Mouse (Mus musculus) liver, embryonic 15.5 days (tissue): ENCODE data around the gene Fbxo28. TPM values are rescaled to one million over a fixed set of nuclear protein-coding genes. Genes with fewer than 3 reads are reported as not detected.

Experiments
- ATAC-seq: fragments of 200-750 bp; cut with Nextera tagmentation; 2 replicates; pipeline ENCODE4 v1.8.0; 2017; ENCODE audit warnings: moderate number of reproducible peaks, mild to moderate bottlenecking, moderate library complexity; ENCODE audit not compliant: insufficient read depth
- H3K27ac ChIP-seq: fragments of 300-500 bp; sonication (generic); replicated peaks from 2 replicates; pipeline ENCODE4 v1.5.1; 2015; ENCODE audit warnings: mild to moderate bottlenecking, inconsistent platforms
- H3K27me3 ChIP-seq: fragments of 300-500 bp; sonication (generic); 2 replicates; pipeline ENCODE4 v1.6.1; 2015; ENCODE audit warnings: mild to moderate bottlenecking, inconsistent platforms
- H3K36me3 ChIP-seq: fragments of 300-500 bp; sonication (generic); replicated peaks from 2 replicates; pipeline ENCODE4 v1.6.1; 2015; ENCODE audit warnings: moderate library complexity, mild to moderate bottlenecking, inconsistent platforms
- H3K4me1 ChIP-seq: fragments of 300-500 bp; sonication (generic); replicated peaks from 2 replicates; pipeline ENCODE4 v1.6.1; 2015; ENCODE audit warnings: inconsistent platforms
- H3K4me2 ChIP-seq: fragments of 300-500 bp; sonication (generic); 2 replicates; pipeline ENCODE4 v1.6.1; 2015; ENCODE audit warnings: moderate library complexity, mild to moderate bottlenecking, inconsistent platforms
- H3K4me3 ChIP-seq: fragments of 300-500 bp; sonication (generic); replicated peaks from 2 replicates; pipeline ENCODE4 v1.5.1; 2015; ENCODE audit warnings: mild to moderate bottlenecking, inconsistent platforms
- H3K9ac ChIP-seq: fragments of 300-500 bp; sonication (generic); 2 replicates; pipeline ENCODE4 v1.6.1; 2015; ENCODE audit warnings: moderate library complexity, mild to moderate bottlenecking, inconsistent platforms
- H3K9me3 ChIP-seq: fragments of 300-500 bp; sonication (generic); replicated peaks from 2 replicates; pipeline ENCODE4 v1.6.1; 2016; ENCODE audit warnings: inconsistent platforms
- WGBS: fragments of 180-500 bp; shearing (Covaris S2); methylation state at CpG from one replicate; pipeline ENCODE4 v1.1.7; 2015; ENCODE audit warnings: mixed read lengths; ENCODE audit not compliant: insufficient replicate concordance; 5-methylcytosine and 5-hydroxymethylcytosine counted together
- polyA plus RNA-seq: library from polyadenylated mRNA; unstranded; fragments of >200 nt; fragmentation: Nextera tagmentation; extraction: Ambion mirVana; gene quantifications from 2 replicates; pipeline ENCODE4 v1.2.1, GENCODE M21; 2015

The Fbxo28 gene
- polyA plus RNA-seq, 1 experiment from 2014 or later = 5.5 TPM

GRCm38 (mm10) chr1:182371891-182372290 is 30.5 kb upstream of the Fbxo28 start:
- H3K9me3 ChIP-seq = no peaks in the 10 kb centered on the region
- WGBS = 35% methylated on average over 8 of the region's 8 CpGs
- H3K36me3 ChIP-seq = no peaks in the 10 kb centered on the region
- no peak overlapping the region for H3K9ac ChIP-seq
- no peak for ATAC-seq
- no peak overlapping the region for H3K27ac ChIP-seq
- no peak overlapping the region for H3K4me2 ChIP-seq
- peaks cover 53% of the 10 kb centered on the region for H3K27me3 ChIP-seq
- no peaks in the 10 kb centered on the region; the same call in 1 of the 2 replicates for H3K4me1 ChIP-seq
- H3K4me3 ChIP-seq = no peak overlapping the region

- no peaks in the 10 kb centered on the region for H3K9me3 ChIP-seq
- H3K36me3 ChIP-seq = no peaks in the 10 kb centered on the region
- 6% methylated on average over 4 of the region's 4 CpGs for WGBS
- no peak overlapping the region for H3K9ac ChIP-seq
- H3K27ac ChIP-seq = no peak overlapping the region
- ATAC-seq = no peak
- H3K4me3 ChIP-seq = no peak overlapping the region
- no peaks in the 10 kb centered on the region; the same call in 1 of the 2 replicates for H3K4me1 ChIP-seq
- peaks cover 50% of the 10 kb centered on the region for H3K27me3 ChIP-seq
- no peak overlapping the region for H3K4me2 ChIP-seq
Measured at GRCm38 (mm10) chr1:182369435-182369834, 28.0 kb upstream of the Fbxo28 start.

- ATAC-seq = no peak
- no peaks in the 10 kb centered on the region for H3K36me3 ChIP-seq
- H3K27me3 ChIP-seq = peaks cover 47% of the 10 kb centered on the region
- H3K4me2 ChIP-seq = no peak overlapping the region
- H3K27ac ChIP-seq = no peak overlapping the region
- no peaks in the 10 kb centered on the region for H3K9me3 ChIP-seq
- 21% methylated on average over 8 of the region's 8 CpGs for WGBS
- no peak overlapping the region for H3K4me3 ChIP-seq
- no peak overlapping the region for H3K9ac ChIP-seq
- no peaks in the 10 kb centered on the region; the same call in 1 of the 2 replicates for H3K4me1 ChIP-seq
Measured at GRCm38 (mm10) chr1:182368782-182369181, 27.4 kb upstream of the Fbxo28 start.

GRCm38 (mm10) chr1:182368309-182368708 is 26.9 kb upstream of the Fbxo28 start:
- Histone ChIP-seq H3K4me2 (no peak overlapping the region), H3K36me3 (no peaks in the 10 kb centered on the region), H3K27ac (no peak overlapping the region), H3K9ac (no peak overlapping the region), H3K4me1 (no peaks in the 10 kb centered on the region; the same call in 1 of the 2 replicates), H3K9me3 (no peaks in the 10 kb centered on the region), H3K27me3 (peaks cover 45% of the 10 kb centered on the region), H3K4me3 (no peak overlapping the region)
- 60% methylated on average over 7 of the region's 7 CpGs for WGBS
- no peak for ATAC-seq

GRCm38 (mm10) chr1:182363683-182364404 is 22.4 kb upstream of the Fbxo28 start:
- Histone ChIP-seq H3K27me3 (peaks cover 20% of the 10 kb centered on the region), H3K4me3 (no peak overlapping the region), H3K36me3 (no peaks in the 10 kb centered on the region), H3K9me3 (no peaks in the 10 kb centered on the region), H3K4me1 (peaks cover 5% of the 10 kb centered on the region), H3K4me2 (no peak overlapping the region), H3K27ac (no peak overlapping the region), H3K9ac (no peak overlapping the region)
- WGBS = 29% methylated on average over 12 of the region's 12 CpGs
- no peak for ATAC-seq

GRCm38 (mm10) chr1:182362703-182363102 is 21.3 kb upstream of the Fbxo28 start:
- Histone ChIP-seq H3K4me1 (peaks cover 5% of the 10 kb centered on the region), H3K27ac (no peak overlapping the region), H3K4me3 (no peak overlapping the region), H3K4me2 (no peak overlapping the region), H3K9ac (no peak overlapping the region), H3K27me3 (peaks cover 10% of the 10 kb centered on the region), H3K9me3 (no peaks in the 10 kb centered on the region), H3K36me3 (no peaks in the 10 kb centered on the region)
- ATAC-seq = no peak
- WGBS = 69% methylated on average over 5 of the region's 5 CpGs

GRCm38 (mm10) chr1:182358133-182358532 is 16.7 kb upstream of the Fbxo28 start:
- Histone ChIP-seq H3K9me3 (no peaks in the 10 kb centered on the region), H3K36me3 (no peaks in the 10 kb centered on the region), H3K4me2 (no peak overlapping the region), H3K4me3 (no peak overlapping the region), H3K27ac (no peak overlapping the region), H3K9ac (no peak overlapping the region), H3K4me1 (peaks cover 5% of the 10 kb centered on the region), H3K27me3 (no peaks in the 10 kb centered on the region)
- ATAC-seq = no peak
- WGBS = 58% methylated on average over 1 of the region's 1 CpGs

GRCm38 (mm10) chr1:182354504-182355147 is 13.2 kb upstream of the Fbxo28 start:
- Histone ChIP-seq H3K27me3 (no peaks in the 10 kb centered on the region), H3K9ac (no peak overlapping the region), H3K36me3 (no peaks in the 10 kb centered on the region), H3K4me3 (no peak overlapping the region), H3K4me2 (no peak overlapping the region), H3K9me3 (no peaks in the 10 kb centered on the region), H3K27ac (no peak overlapping the region), H3K4me1 (no peaks in the 10 kb centered on the region)
- ATAC-seq = no peak
- 63% methylated on average over 11 of the region's 11 CpGs for WGBS

- peaks cover 3% of the 10 kb centered on the region; the same call in 1 of the 2 replicates for H3K27me3 ChIP-seq
- H3K27ac ChIP-seq = no peak overlapping the region
- 36% methylated on average over 6 of the region's 6 CpGs for WGBS
- ATAC-seq = no peak; the same call in 1 of the 2 replicates
- no peak overlapping the region for H3K4me2 ChIP-seq
- no peaks in the 10 kb centered on the region for H3K9me3 ChIP-seq
- no peaks in the 10 kb centered on the region for H3K4me1 ChIP-seq
- H3K36me3 ChIP-seq = no peaks in the 10 kb centered on the region
- no peak overlapping the region for H3K4me3 ChIP-seq
- H3K9ac ChIP-seq = no peak overlapping the region
Measured at GRCm38 (mm10) chr1:182349557-182349956, 8.1 kb upstream of the Fbxo28 start.

GRCm38 (mm10) chr1:182346491-182346890 is 5.1 kb upstream of the Fbxo28 start:
- no peaks in the 10 kb centered on the region for H3K9me3 ChIP-seq
- ATAC-seq = no peak
- H3K9ac ChIP-seq = no peak overlapping the region
- H3K27ac ChIP-seq = no peak overlapping the region
- H3K27me3 ChIP-seq = peaks cover 3% of the 10 kb centered on the region; the same call in 1 of the 2 replicates
- H3K36me3 ChIP-seq = no peaks in the 10 kb centered on the region
- no peak overlapping the region for H3K4me2 ChIP-seq
- 50% methylated on average over 5 of the region's 5 CpGs for WGBS
- no peak overlapping the region for H3K4me3 ChIP-seq
- H3K4me1 ChIP-seq = peaks cover 4% of the 10 kb centered on the region

- Histone ChIP-seq H3K27ac (no peak overlapping the region), H3K36me3 (no peaks in the 10 kb centered on the region), H3K4me1 (peaks cover 4% of the 10 kb centered on the region), H3K9me3 (no peaks in the 10 kb centered on the region), H3K9ac (no peak overlapping the region), H3K4me2 (no peak overlapping the region), H3K27me3 (peaks cover 3% of the 10 kb centered on the region; the same call in 1 of the 2 replicates), H3K4me3 (no peak overlapping the region)
- ATAC-seq = no peak
- WGBS = 61% methylated on average over 2 of the region's 2 CpGs
Measured at GRCm38 (mm10) chr1:182345857-182346256, 4.4 kb upstream of the Fbxo28 start.
